Mouse (Mus musculus): ENCODE data around the gene Iba57.

Gene Iba57

GRCm38 (mm10) chr11:59174189-59174838 is 10.8 kb upstream of the Iba57 start:
- no peak for DNase-seq (ENCODE audit: low spot score)

- DNase-seq (ENCODE audit: low spot score), result no peak
These were observed 7.0 kb upstream of the Iba57 start for GRCm38 (mm10) chr11:59170549-59170948.

GRCm38 (mm10) chr11:59169807-59170206 is 6.3 kb upstream of the Iba57 start:
- no peak for DNase-seq (ENCODE audit: low spot score)

- DNase-seq (ENCODE audit: low spot score), result no peak
These were observed 2.2 kb upstream of the Iba57 start for GRCm38 (mm10) chr11:59165616-59166241.

- no peak for DNase-seq (ENCODE audit: low spot score)
These were observed 845 bp upstream of the Iba57 start for GRCm38 (mm10) chr11:59164384-59164783.

GRCm38 (mm10) chr11:59162443-59163254 is 890 bp downstream of the Iba57 start:
- DNase-seq (ENCODE audit: low spot score), result no peak

- no peak for DNase-seq (ENCODE audit: low spot score)
These were observed 2.1 kb downstream of the Iba57 start for GRCm38 (mm10) chr11:59161398-59161797.

- DNase-seq (ENCODE audit: low spot score), result no peak
These were observed 4.0 kb downstream of the Iba57 start for GRCm38 (mm10) chr11:59159558-59159957.

GRCm38 (mm10) chr11:59159099-59159498 is 4.4 kb downstream of the Iba57 start:
- no peak for DNase-seq (ENCODE audit: low spot score)

GRCm38 (mm10) chr11:59155900-59156299 is 7.6 kb downstream of the Iba57 start:
- no peak for DNase-seq (ENCODE audit: low spot score)

- no peak for DNase-seq (ENCODE audit: low spot score)
These were observed 9.3 kb downstream of the Iba57 start for GRCm38 (mm10) chr11:59154220-59154619.

- DNase-seq (ENCODE audit: low spot score), result no peak
These were observed 11.8 kb downstream of the Iba57 start for GRCm38 (mm10) chr11:59151729-59152128.

GRCm38 (mm10) chr11:59149302-59149701 is 14.2 kb downstream of the Iba57 start:
- DNase-seq (ENCODE audit: low spot score), result no peak

- no peak for DNase-seq (ENCODE audit: low spot score)
These were observed 20.6 kb downstream of the Iba57 start for GRCm38 (mm10) chr11:59142962-59143361.

- peak; percentile 37 for DNase-seq (ENCODE audit: low spot score)
These were observed 21.7 kb downstream of the Iba57 start for GRCm38 (mm10) chr11:59141772-59142370.

- DNase-seq (ENCODE audit: low spot score), result no peak
These were observed 24.7 kb downstream of the Iba57 start for GRCm38 (mm10) chr11:59138537-59139486.

GRCm38 (mm10) chr11:59136994-59137706 is 26.4 kb downstream of the Iba57 start:
- DNase-seq (ENCODE audit: low spot score), result no peak

GRCm38 (mm10) chr11:59135904-59136452 is 27.6 kb downstream of the Iba57 start, which contains the start of gene Obscn:
Gene Obscn (minus strand): TSS chr11:59136402.
- no peak for DNase-seq (ENCODE audit: low spot score)

GRCm38 (mm10) chr11:59135051-59135820 is 28.3 kb downstream of the Iba57 start:
- DNase-seq (ENCODE audit: low spot score), result no peak

All from embryo, embryonic 10 days (tissue).